Mouse (Mus musculus) erythroid progenitor cell, adult 5-6 weeks (primary cell): ENCODE data around the gene Umad1. TPM values are rescaled to one million over a fixed set of nuclear protein-coding genes. Genes with fewer than 3 reads are reported as not detected.
"Not testable (repeated sequence)": the region's sequence is repeated elsewhere in the genome, so short reads cannot be mapped to it uniquely, and the experiment has no call there.

Experiments used
- ATAC-seq: replicated peaks from 2 replicates; pipeline ENCODE4 v1.8.0; 2016; ENCODE audit warnings: moderate number of reproducible peaks, mild to moderate bottlenecking, moderate TSS enrichment, inconsistent platforms; ENCODE audit not compliant: poor library complexity, low FRiP score, severe bottlenecking
- total RNA-seq, 2 experiments: library from RNA; stranded (forward) in 1 of 2; stranded (reverse) in 1 of 2; fragments of 150-400 nt in 1 of 2; fragments of 186-747, 209-891 nt in 1 of 2; gene quantifications; 2 replicates each; pipeline versions ENCODE4 v1.2.3 to v1.2.4; 2015 to 2017; ENCODE audit warnings: low replicate concordance in 2 of 2

Umad1 gene
- total RNA-seq, 2 experiments from 2014 or later, result 27.2 to 31.9 TPM

DNA sequence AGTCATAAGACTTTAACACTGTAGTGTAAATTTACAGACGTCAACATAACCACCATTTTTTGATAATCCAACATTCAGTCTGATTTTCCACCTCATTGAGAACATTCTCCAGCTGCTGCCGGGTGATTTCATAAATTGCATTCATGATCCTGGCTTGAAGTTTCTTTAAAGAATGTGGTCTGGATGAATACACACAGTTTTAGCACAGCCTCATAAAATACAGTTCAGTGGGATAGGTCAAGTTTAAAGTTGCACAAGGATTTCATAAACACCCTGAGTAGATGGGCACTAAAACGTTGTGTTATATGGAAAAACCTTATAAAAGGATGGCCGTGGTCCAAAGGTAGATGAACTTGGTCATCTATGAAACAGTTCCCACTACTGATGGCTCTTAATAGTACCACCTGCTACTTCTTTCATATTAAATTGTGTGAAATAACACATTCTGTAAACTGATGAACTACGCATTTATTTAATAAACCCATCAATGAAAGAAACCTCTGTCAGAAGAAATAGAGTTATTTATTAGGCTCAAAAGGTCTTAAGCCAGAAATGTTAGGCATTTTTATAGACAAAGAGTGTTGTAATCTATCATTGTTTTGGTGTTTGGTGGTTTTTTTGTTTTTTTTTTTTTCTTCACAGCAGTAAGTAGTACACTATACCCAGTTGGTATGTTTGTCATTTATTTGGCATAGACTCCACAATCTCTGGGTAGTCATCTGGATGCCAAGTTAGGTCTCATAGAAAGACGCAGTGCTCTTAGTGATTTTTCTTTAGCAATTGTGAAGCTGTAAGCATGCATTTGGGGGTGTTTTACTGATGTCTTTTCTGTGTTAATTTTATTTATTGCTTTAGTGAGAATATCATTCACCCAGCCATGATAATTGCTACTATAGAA lies 49.0 kb downstream of the Umad1 start:
- ATAC-seq, result no peak

DNA sequence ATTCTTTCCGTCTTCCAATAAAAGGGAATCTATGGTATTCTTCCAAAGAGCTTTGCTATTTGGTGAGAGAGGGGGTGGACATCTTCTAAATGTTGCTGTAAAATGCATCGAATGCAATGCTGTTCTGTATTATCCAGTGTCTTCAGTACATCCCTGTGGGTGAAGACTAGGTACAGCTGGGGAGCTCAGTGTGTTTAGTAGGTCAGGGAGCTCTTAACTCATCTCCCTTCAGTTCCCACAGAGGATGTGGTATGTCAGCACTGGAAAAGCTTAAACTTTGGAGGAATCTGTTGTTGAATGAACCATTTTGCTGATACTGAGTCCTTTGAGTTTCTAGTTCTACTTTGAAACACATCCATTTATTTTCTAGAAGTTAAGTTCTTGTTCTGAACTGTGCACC lies 53.5 kb downstream of the Umad1 start:
- no peak for ATAC-seq

- ATAC-seq, result no peak
Observed at GRCm38 (mm10) chr6:8316201-8316600, 57.1 kb downstream of the Umad1 start.

- no peak for ATAC-seq
Observed at GRCm38 (mm10) chr6:8319591-8319990, 60.5 kb downstream of the Umad1 start.

DNA sequence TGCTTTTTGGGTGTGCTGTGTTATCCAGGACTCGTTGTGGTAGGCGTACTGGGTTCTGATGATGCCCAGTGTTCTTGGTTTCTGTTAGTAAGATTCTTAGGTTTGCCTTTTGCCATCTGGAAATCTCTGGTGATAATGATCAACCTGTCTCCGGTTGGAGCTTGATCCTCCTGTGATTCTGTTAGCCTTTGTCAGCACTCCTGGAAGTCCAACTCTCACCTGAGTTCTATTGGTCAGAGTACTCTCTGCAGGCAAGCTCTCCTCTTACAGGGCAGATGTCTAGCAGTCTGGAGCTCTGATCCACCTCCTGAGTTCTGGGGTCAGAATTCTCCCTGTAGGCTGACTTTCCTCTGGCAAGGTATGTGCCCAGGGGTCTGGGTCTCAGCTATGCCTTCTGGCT lies 72.4 kb downstream of the Umad1 start:
- ATAC-seq, result not testable (repeated sequence)

DNA sequence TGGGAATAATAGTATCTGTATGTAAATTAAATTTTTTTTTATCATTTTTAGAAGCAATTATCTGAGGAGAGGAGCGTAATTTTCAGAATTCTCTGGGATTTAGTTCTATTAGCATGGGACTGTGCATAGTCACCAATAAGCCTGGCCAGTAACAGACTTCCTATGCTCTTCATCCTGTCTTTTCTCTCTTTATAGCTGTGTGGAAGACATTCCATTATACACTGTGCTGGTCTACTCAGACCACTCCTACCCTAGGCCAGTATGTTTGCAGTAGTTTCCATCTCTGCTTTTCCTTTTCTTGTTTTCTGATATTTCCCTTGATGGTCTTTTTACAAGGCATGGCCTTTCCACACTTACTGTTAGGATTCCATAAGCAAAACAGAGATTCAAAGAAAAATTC lies 74.3 kb downstream of the Umad1 start:
- no peak for ATAC-seq

- ATAC-seq, result no peak
Observed at GRCm38 (mm10) chr6:8336487-8337390, 77.7 kb downstream of the Umad1 start.

DNA sequence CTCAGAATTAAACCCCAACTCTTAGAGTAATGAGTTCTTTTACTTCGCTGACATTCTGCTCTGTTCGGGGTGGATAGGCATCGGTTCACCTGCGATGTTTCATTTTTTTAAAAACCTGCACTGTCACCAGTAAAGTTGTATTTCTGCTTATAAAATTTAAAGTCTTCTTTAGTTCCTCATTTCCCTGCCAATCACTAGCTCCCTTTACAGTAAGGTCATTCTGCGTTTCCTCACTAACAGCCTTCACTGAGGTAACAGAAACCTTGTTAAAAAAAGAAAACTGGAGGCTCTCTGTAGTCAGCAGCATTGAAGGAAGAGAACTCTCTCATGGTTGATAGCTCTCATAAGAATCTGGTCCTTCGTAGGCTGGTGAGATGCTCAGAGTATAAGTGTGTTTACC lies 80.4 kb downstream of the Umad1 start:
- no peak for ATAC-seq

DNA sequence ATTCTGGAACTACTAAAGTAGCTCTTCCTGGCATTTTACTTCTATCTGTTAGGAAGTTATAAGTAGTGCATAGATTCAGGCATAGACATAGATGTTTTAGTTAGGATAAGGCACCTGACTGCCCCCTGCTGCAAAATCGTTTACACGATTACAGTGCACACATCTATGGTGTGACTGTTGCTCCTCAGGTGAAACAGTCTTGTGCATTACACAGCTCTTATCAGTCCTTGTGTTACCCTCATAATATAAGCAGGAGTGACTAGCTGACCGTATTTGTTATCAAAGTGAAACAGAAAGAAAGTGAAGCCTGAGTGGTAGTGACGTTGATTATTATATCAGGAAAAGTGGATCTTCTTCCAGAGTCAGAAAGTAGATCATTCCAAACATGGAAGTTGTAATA lies 84.2 kb downstream of the Umad1 start:
- ATAC-seq, result peak; percentile 62

DNA sequence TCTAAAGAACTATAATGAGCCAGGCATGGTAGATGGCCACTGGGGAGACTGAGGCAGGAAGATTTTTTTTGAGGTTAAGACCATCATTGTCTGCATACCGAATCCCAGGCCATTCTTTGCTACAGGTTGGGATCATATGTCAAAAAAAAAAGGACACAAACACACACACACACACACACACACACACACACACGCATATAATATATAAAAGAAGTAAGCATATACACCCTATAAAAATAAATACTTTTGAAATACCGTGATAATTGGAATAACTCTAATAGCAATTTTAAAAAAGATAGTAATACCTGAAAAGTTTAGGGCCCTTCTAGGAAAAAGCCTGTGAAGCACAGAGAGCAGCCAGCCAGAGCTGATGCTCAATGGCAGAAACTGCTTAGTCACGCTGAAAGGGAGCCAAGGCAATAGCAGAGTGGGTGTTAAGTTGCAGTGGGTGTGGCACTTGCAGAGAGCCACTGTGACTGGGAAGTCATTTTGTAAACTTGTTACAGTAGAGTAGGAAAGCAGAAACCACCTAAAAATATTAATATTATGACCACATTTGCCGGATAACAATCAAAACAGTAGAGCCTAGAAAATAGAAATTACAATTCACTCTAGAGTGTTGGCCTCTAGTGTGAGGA lies 86.2 kb downstream of the Umad1 start:
- peak; percentile 91 for ATAC-seq

GRCm38 (mm10) chr6:8347154-8347553 lies 88.1 kb downstream of the Umad1 start:
- no peak for ATAC-seq

- ATAC-seq, result no peak
Observed at GRCm38 (mm10) chr6:8348344-8348743, 89.3 kb downstream of the Umad1 start.

GRCm38 (mm10) chr6:8349060-8349670 lies 90.1 kb downstream of the Umad1 start:
- ATAC-seq, result peak; percentile 75

DNA sequence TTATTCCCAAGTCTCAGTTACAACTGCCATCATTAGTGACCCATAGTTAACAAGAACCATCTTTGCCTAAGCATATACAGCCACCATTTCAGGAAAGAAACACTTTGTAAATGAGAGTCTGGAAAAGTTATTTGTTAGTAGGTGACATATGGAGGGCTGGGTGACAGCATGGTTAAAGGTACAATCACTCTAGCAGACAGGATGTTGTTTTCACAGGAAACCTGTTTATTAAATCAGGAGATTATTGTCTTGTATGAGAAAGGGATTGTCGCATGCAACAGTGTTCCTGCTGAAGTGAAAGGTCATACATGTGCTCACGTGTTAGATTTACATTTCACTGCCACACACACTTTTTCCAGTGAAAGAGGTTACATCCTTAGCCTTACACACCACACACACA lies 92.4 kb downstream of the Umad1 start:
- no peak for ATAC-seq

DNA sequence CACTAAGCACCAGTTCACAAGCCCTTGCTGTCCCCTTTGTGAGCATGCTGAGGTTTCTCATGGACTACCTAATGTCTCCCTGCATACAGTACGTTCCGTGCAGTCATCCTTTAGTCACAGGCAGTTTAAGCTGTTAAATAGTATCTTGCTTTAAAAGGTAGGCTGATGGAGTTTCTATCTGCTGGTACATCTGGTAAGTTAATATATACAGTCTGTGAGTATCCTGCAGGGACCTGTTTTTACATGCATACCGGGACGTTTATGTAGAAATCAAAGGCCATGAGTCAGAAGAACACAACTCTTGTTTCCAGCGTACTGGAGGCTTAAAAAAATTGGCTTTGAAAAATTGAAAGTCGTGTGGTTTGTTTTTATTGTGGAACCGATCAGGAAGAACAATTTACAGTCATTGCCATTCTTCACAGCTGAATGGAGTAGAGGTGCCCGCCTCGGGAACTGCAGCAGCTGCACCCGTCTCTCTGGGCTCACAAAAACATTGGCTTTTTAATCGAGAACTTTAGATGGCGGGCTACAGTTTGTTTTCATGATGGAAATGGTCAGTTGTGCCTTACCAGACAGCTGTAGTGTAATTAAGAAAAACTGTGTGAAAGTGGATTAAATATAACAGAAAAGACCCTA lies 93.6 kb downstream of the Umad1 start:
- ATAC-seq, result no peak

- no peak for ATAC-seq
Observed at GRCm38 (mm10) chr6:8353461-8353860, 94.4 kb downstream of the Umad1 start.

DNA sequence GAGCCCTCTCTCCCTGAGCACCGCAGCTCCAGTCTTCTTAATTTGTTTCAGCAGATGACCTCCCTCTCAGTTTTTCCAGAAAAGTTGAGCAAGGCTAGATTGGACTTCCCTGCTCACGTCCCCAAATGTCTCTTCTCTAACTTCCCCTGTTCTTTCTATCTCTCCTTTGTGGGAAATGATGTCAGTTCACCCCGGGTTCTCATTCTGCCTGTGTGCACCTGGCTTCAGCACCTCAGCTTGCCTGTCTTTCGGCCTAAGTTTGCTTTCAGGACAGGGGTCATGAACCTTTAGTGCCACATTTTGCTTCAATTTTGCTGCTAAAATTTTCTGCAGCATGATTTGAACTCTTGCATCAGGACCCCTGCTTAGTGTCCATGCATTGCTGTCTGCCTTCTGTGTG lies 95.8 kb downstream of the Umad1 start:
- ATAC-seq, result no peak

- ATAC-seq, result no peak
Observed at GRCm38 (mm10) chr6:8358232-8358631, 99.1 kb downstream of the Umad1 start.

GRCm38 (mm10) chr6:8358782-8359181 lies 99.7 kb downstream of the Umad1 start:
- ATAC-seq, result no peak
